Mouse (Mus musculus): ENCODE measurements around the gene Sumo1.

DNA sequence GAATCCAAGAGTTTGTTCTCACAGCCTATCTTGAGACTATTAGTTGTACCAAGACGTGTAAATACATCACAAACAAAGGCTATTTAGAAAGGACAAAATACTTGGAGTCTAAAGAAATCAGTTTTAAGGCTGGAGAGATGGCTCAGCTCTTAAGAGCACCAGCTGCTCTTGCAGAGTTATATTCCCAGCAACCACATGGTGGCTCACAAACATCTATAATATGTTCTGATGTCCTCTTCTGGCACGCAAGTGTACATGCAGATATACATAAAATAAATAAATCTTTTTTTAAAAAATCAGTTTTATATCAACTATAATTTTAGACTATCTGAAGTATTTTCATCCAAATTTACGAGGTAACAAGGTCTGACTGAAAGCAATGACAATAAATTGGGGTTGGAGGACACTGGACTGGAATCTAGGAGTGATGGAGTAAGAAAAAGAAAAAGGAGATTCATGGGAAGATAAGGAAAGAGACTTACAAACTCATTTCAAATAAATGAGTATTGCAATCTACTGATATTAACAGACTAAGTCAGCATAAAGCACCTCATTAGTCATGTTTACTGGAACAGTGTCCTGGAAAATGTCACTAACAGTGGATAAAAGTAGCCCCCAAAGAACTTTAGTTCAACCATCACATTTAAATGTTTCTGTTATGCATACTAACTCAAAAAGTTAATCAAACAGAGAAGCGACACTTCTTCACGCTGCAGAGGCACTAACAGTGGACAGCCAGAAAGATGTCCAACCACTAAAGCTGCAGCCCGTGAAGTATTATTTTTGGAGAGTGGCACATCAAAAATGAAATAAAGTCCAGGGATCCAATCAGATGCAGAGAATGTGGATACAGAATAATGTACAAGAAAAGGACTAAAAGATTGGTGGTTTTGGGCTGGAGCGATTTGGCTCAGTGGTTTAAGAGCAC, 14.1 kb downstream of the Sumo1 start:
- TF ChIP-seq POLR2A (IDR thresholded peaks at IDR 0.05; ENCODE audit: low read depth, low read length), result no peak
- no peak for TF ChIP-seq CTCF (IDR thresholded peaks at IDR 0.05; ENCODE audit: borderline replicate concordance, insufficient read depth, low read length)

Measured in embryonic fibroblast, embryonic 13.5 days (primary cell).